Mouse (Mus musculus) heart, adult 2 months (tissue): Measurements from ENCODE around the gene Gpr161.

Source experiments
- CTCF ChIP-seq: fragments of 200-600 bp; IDR thresholded peaks from 2 replicates; pipeline ENCODE4 v1.8.1; 2022; ENCODE audit warnings: antibody characterized with exemption, mild to moderate bottlenecking, moderate library complexity
- EP300 ChIP-seq: fragments of 200-500 bp; IDR thresholded peaks from 2 replicates; pipeline ENCODE4 v1.6.1; 2011; ENCODE audit warnings: low read depth, low read length, control low read depth; ENCODE audit not compliant: insufficient read depth
- POLR2A ChIP-seq: fragments of 200-500 bp; IDR thresholded peaks from 2 replicates; pipeline ENCODE4 v1.6.1; 2011; ENCODE audit warnings: mild to moderate bottlenecking, low read depth, low read length, control low read depth; ENCODE audit not compliant: insufficient read depth

DNA sequence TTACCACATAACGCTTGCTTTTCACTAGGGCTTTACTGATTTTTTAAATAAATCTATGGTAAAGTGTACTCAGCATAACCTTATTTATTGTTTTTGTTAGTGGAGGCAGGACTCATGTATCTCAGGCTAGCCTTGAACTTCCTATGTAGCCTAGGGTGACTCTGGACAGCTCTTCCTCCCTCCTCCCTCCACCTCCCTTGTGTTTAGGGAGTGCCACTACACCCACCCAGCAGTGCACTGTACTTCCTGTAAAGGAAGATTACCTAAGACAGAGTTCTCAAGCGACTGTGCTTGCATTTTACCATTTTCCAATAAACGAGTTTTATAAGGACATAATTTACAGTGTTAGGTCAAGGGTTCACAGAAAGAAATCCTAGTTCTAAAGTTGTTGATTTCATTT is 37.2 kb downstream of the Gpr161 start:
- TF ChIP-seq CTCF, result no peak
- TF ChIP-seq POLR2A, result no peak
- TF ChIP-seq EP300, result no peak
